Mouse (Mus musculus): Measurements from ENCODE around the gene Prom1.

Gene Prom1

DNA sequence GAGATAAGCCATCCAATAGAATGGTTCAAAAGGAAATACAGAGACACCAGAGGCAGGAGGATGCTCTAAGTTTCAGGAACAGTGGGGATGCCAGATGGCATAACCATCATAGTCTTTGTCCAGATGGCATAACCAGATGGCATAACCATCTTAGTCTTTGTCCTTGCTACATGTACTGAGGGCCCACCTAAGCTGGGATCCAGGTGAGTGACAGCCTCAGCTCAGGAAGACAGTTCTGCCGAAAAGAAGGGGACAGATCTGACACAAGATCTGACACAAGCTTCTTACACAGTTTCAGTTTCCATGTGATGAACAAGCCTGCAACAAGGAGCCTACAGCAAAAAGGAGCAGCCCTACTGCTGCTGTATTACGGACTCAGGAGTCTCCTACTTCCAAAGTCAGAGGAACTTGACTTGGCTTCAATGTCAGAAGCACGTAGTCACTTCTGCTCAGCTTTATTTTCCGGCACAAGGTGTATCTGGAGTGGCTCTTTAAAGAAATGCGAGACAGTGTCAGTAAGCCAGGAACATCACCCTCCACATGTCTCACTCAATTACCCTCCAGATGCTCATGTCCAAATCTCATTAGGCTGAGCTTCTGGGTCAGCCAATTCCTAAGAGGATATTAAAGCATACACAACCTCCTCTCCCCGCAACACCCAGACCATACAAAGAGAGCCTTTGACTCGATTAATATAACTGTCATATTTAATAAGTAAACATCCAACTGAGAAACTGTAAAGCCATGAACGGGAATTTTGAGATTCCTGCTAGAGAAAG lies 21.4 kb downstream of the Prom1 start:
- no peak for DNase-seq

DNA sequence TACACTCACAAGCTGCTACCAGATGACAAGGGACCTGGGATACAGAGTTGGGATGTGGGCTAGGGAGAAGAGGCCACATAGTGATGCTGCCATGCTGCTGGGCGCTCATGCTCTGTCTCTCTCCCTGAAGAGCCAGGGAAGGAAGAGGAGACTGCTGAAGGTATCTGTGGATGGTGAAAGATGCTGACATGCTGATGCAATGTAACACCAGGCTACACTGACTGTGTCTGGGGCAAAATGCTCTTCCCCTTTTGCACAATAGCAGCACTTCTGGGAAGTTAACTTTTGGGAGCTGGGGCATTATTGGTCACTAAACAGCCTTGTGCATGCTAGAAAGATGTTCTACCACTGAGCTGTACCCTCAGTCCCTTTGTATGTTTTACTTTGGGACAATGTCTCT lies 26.4 kb downstream of the Prom1 start:
- no peak for DNase-seq

DNA sequence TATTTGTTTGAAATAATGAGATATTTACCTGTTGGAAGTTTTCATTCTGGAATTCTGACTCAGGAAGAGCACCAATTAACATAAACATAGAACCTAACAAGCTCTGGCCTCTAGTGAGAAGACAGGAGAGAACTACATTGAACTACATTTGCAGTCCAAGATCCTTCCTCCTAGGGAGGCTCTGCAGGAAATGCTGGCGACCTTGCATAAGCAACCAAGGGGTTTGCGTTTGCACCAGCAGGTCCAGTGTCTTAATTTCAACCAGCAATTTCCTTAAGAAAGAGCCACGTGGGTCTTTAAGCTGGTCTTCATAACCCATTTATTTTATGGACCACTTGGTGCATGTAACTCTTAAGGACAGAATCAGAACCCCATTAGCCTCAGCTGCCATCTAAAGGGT lies 28.2 kb downstream of the Prom1 start:
- no peak for DNase-seq

DNA sequence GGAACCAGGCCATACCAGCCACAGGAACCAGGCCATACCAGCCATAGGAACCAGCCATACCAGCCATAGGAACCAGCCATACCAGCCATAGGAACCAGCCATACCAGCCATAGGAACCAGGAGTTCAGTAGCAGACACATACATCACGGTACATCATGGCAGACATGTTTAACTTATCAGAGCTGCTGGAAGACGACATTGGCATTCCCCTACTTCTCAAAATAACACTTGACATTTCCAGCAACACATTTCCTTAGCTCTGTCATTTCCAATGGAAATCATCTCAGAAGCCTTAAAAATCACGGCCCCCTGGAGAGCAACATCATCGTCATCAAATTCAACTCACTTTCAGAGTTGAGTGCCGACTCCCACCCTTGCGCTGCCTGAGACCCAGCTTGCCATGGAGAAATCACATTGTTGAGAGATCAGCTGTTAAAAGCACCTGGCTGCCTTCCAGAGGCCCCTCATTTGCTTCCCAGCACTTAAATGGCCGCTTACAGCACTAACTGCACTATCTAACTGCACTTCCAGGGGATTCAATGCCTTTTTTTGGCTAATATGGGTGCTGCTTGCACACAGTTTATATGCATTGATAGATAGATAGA lies 31.2 kb downstream of the Prom1 start:
- no peak for DNase-seq

DNA sequence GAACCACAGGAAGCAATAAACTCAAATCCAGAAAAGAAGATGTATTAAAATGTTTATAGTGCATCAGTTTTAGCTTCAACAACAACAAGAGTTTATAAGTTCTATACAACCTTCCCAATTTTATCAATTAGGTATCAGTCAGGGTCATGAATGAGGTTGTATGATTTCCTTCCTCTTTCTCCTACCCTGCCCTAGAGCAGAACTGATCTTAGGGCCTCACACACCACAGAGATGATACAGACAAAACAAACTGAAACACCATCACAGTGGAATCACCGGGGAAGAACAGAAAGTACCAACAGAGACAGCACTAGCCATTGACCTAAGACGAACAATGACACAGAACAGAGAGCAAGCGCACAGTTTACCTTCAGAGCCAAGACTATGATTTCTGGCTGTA lies 43.6 kb downstream of the Prom1 start:
- DNase-seq: no peak

DNA sequence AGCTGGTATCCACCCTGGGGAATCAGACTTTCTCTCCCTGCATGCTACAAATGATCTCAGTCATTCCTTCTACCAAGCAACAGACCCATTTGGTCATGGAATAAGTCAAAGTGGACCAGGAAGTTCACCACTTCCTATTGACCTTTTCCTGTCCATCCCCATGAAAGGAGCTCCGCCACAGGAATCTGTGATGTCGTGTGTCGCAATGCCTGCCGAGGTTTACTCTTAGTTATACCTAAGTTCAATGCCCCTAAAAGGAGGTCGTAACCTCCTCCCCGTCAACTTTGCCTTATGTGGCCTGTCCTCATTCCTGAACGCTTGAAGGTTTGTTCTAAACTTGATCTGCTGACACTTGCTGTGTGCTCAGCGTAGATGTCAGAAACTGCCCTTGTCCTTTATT lies 51.6 kb downstream of the Prom1 start:
- no peak for DNase-seq

DNA sequence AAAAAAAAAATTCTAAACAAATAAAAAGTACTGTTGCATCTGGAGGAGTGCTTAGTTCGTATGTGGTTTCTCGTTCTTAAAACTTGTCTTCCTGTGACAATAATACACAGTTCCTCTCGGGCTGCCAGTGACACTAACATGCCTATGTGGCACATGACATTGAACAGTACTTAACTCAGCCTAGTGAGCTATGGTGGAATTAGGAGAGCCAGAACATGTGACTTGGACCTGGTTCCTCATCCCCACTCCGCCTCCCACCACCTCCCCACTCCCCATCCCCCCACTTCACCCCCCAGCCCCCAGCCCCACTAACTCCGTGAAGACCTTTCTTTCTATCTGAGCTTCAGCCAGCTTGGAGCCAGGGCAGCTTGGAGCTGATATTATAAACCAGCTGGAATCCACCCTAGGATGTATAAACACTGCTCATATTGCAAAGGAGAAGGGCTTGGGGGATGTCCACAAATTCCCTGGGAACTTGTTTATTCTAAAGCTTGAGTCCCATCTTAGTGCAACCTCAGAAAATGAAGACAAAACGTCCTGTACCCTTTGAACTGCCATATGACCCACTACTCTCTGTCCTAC lies 52.3 kb downstream of the Prom1 start:
- no peak for DNase-seq

DNA sequence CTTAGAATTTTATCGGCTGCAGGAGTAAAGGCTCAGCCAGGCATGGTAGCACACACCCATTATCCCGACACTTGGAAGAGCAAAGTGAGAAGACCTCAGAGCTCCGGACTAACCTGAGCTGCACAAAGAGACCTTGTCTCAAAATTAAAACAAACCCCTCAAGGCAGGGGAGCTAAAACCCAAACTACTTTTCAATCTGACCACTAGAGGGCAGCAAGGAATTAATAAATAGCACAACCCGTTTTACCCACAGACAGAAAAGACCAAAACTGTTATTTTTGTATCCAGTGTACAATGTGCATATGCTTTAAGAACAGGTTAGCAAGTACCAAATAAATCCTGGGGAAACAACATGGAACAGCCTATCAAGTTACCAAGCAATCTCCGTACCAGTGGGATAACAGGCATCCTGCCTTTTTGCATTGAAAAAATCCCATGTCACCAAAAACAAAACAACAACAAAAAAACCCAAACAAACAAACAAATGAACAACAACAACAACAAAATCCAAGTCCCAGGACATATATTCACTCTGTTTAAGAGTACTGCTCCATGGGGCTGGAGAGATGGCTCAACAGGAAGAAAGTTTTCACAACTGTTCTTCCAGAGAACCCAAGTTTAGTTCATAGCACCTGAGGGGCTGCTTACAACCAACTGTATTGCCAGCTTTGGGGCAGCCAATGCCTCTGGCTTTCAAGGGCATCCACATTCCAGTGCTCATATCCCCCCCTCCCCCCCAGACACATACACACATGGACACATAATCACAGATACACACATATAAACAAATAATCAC lies 53.1 kb downstream of the Prom1 start:
- DNase-seq: peak; percentile 19

DNA sequence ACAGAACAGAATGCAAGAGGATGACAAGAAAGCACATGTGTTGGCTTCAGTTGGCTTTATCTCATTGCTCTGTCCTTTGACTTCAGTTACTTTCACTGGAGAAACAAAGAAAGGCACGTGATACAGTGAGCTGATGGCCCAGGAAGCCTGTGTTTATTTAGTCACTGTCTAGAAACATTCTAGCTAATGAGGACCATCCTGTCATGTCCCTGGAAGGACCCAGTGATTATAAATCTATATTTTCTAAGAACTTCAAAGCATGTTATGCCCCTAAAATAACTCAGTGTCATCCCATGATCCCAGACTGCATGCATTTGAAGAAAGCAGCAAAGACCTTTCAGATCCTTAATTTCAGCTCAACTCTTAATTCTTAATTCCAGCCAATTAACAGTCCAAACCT lies 60.1 kb downstream of the Prom1 start:
- no peak for DNase-seq

DNA sequence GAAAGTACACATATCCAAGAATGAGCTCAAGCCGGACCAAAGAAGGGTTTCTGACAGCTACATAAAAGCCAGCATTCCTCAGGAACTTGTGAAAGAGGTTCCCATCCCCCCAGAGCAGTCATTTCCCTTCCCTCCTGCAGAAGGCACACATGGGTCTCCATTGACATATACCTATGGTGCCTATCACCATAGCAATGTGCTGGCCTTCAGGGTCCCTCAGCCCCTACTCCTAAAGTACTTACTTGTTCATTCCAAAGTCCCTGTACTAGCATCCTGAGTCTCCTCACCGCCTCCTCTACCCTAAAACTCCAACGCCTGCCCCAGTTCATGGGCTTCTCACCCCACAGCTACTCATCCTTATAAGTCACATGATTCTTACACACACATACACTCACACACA lies 60.8 kb downstream of the Prom1 start:
- no peak for DNase-seq

DNA sequence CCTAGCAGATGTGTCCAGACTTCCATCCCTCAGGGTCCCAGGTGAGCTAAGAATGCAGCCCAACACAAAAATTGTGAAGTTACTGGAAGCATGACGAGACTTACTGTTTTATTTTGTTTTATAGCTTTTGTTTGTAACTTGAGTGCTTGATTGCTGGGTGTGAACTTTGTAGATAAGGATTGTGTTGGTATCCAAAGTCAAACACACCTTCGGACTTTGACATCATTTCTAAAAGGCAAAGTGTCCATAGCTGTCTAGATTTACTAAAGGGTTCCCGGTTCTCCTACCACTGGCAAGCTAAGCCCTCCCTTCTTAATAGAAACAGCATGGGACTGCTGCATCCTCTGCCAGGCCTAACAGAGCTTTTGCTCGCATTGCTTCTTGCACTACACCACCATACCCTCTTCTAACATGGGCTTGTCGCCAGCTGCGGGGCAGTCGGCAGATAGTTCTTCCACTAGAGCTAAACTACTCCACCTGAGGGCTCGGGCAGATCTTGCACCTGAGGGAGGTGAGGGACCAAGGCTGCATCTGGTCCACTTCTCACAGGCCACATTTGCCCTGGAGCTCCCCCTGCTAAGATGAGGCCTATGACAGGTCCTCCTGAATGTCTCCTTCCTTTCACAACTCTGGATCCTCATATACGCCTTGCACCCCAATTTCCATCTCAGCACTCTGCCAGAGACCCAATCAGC lies 103.4 kb downstream of the Prom1 start:
- DNase-seq: no peak

DNA sequence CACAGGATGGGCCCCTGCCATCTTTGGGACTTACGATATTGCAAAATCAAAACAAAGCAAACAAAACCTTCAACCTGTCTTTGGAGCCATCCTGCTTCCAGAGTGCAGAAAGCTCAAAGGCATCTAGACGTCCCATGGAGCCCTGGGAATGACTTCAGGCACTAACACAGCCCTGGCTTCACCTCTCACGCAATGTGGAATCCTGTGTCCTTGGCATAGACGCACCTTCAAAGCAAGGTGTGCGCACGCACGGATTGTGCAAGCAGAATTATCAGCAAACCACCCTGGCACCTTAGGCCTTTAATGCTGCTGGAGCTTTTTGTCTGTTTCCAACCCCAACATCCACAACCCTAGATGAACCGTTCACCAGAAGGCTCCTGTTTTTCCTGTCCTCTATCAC lies 104.2 kb downstream of the Prom1 start:
- DNase-seq: no peak

DNA sequence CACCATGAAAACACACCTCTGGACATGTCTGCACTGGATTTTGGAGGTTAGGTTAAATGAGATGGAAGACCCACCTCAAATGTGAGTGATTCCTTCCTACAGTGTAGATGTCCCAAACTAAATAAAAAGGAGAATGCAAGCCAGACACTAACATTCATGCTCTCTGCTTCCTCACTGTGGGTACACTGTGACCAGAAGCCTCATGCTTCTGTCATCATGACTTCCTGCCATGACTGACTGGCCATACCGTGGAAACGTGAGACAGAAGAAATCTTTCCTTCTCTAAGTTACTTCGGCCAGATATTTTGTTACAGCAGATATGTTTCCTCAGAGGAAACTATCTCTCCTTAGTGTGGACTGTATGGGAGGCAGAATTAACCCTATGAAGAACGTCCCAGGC lies 105.7 kb downstream of the Prom1 start:
- DNase-seq: no peak

DNA sequence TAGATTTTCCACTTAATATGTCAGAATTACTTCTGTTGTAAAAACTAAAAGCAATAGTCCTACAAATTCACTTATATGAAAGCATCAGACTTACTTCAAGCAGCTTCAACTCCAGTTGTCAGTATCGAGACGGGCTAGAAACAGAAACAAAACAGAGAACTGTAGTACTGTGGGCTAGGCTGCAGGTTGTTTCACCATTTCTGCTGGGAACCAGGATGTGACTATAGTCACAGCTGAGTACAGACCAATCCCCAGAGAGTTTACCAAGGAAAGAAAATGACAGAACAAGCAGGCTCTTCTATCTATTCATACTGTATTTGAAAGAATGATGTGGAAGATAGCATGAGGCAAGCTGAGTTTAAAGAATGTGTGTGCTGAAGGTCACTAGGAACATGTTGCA lies 106.9 kb downstream of the Prom1 start:
- no peak for DNase-seq

DNA sequence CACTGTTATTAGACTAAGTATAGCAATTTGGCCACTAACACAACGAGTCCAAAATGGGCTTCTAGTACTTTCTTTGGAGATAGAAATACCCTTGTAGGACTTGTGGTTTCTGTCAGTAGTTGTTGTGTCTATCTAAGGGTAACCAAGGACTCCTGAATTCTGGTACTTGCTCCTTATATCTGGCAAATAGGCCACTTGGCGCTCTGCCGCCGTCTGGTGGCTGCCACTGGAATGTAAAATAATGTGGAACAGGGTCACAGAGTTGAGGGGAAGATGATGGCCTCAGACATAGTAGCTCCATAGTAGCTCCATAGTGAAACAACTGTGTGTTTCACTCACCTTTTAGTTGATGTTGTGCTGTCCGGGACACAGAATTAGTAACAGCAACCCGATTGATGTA lies 111.5 kb downstream of the Prom1 start:
- peak; percentile 77 for DNase-seq

DNA sequence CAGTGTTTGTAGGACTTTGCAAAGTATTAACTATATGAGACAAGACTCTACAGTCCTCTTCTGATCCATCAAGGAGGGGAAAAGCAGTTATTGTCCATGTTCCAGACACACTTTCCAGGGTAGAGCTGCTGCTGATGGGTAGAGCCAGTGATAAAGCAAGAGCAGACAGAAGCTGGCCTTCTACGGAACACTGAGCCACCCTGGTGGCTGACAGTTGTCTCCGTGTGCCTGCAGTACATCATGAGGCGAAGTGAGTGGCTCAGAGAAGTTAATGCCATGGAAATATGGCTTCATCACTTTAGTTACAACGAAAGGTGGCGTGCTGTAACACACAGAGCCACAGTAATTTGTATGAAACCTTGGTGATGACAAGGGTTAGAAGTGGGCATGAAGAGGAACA lies 112.8 kb downstream of the Prom1 start:
- DNase-seq: no peak

DNA sequence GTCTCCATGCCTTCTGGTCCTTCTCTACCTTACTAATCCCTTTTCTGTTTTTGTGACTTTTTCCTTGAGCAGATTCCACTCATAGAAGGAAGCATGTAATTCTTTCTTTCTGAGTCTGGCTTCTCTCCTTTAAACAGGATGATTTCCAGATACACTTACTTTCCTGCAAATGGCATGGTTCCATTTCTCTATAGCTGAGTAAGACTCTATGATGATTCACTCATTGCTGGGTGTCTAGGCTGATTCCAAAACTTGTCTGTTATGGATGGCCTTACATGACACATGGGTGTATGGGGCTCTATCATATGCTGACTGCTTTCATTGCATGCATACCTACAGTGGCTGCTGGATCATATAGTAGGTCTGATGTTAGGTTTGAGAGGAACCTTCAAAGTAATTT lies 115.6 kb downstream of the Prom1 start:
- no peak for DNase-seq

DNA sequence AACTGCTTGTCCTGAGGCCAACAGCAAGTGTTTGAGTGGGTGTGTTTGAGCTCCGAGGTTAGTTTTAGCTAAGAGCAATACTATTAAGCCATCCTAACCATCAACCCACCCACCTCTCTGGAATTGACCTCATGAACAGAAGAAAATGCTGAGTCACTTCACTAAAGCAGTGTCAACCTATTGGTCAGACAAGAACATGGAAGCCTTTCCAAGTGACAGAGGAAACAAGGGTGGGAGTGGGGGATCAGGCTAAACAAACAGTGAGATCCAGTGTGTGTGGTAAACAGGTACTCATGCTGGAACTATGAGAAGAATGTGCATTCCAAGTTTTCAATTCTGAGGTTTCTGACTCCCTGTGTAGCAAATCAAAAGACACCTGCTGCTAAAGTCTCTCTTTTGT lies 118.9 kb downstream of the Prom1 start:
- DNase-seq: no peak

DNA sequence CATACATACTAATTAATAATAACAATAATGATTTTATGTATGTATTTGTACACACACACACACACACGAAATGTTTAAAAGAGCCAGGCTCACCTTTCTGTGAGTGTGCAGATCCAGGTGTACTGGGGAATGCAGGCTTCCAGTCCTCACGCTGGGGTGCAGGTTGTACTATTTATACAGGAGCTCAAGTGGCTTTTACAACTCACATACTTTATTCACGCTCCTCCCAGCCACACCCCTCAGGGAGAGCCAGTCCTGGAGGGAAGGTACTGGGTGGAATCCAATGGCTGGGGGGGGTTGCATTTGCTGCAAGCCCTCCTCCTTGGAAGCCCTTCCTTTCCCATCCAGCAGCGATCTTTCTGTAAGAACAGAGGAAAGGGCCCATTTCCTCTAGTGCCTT lies 120.2 kb downstream of the Prom1 start, which contains the start of gene Fgfbp1:
Fgfbp1 (minus strand) TSS at position 160 of the 400 bp plus-strand sequence.
- peak; percentile 58 for DNase-seq

DNA sequence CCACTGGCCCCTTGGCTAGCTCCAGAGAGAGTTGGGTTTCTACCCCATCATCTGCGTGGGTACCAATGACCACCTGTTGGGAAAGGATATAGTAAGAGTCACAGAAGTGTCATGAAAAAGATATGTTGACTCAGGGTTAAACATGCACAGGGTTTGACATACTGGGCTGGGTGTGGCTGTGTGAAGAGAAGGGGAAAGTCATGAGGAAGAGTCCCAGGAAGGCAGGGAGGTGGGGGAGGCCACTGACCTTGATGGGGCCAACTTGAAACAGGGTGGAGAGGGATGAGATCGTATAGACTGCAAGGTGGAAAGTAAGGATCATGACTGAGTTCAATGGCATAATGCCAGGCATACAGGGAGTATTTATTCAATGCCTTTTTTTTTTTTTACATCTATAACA lies 121.4 kb downstream of the Prom1 start:
- DNase-seq: no peak

DNA sequence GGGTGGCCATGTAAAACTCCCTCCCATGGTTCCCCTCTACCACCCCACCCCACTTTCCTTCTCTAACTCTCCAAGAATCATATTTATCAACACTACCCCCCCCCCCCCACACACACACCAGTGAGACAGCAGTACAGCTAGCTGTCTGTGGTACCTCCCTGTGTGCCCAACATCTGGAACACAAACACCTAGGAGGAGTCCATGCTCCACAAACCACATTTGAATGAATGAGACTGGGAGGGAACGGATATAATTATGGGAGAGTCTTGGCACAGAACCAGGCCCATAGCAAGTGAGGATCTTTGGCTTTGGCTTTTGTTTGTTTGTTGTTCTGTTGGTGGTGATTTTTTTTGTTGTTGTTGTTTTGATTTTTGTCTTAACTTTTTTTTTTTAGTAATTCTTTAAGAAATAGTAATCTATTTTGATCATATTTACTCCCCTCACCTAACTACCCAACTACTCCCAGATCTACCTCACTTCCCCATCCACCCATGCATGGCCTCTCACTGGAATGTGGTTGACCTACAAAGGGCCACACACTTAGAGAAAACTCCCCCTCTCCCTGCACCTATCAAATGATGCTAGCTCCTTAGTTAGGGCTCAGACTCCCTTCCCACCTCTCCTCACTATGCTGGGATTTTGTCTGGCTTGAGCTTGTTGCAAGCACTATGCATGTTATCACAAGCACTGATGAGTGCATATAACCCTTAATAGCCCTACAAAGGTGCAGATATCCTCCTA lies 124.8 kb downstream of the Prom1 start:
- no peak for DNase-seq

DNA sequence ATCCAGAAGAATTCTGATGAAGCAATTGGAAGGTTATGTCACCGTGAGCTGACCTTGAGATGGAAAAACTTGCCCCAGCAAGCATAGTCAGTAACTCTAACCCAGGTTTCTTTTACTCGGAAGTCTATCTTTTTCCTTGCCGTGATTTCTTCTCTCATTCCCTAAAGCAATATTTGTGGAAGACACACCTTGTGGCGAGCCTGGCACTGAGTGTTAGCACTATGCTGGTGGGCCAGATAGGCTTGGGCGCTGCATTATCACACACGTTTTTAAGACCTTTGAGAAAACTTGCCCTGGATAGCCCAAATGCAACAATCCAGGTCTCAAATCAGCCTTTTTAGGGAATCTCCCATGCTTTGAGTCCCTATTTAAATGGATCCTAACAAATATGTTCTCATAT lies 127.7 kb downstream of the Prom1 start:
- no peak for DNase-seq
